Mouse (Mus musculus) layer of hippocampus, adult 2 months (tissue): Measurements from ENCODE around the gene Prdx2. TPM values are rescaled to one million over a fixed set of nuclear protein-coding genes. Genes with fewer than 3 reads are reported as not detected.
A peak's percentile ranks its signal among the peaks of the same experiment; 100 is the strongest.

Experiments used
- DNase-seq, 2 experiments: peaks; one replicate each; pipeline ENCODE4 v3.0.0; 2022; ENCODE audit warnings: low spot score in 2 of 2
- H3K27ac ChIP-seq: fragments of 200-600 bp; 2 replicates; pipeline ENCODE4 v1.8.1; 2022
- H3K4me3 ChIP-seq: fragments of 200-600 bp; 2 replicates; pipeline ENCODE4 v1.8.1; 2022; ENCODE audit warnings: mild to moderate bottlenecking
- CTCF ChIP-seq: fragments of 200-600 bp; conservative IDR thresholded peaks from 2 replicates; pipeline ENCODE4 v1.8.1; 2022; ENCODE audit warnings: antibody characterized with exemption, mild to moderate bottlenecking, moderate library complexity
- long read RNA-seq, 2 experiments: library from polyadenylated mRNA; stranded (forward); transcript quantifications; one replicate each; pipeline ENCODE4 v2.0.0; 2021; ENCODE audit warnings: borderline mapping rate in 2 of 2
- total RNA-seq, 2 experiments: library from RNA; stranded (reverse); gene quantifications; 2 replicates each; pipeline ENCODE4 v1.2.3; 2021

Prdx2 gene
- total RNA-seq: 100 to 1,000 TPM; 323 to 345 TPM
- long read RNA-seq, experiment 1, transcript Prdx2-203 (6 exons, 1,612 nt): minor isoform, 21 of 313 reads
- long read RNA-seq, experiment 1, transcript Prdx2-201 (6 exons, 1,500 nt): major isoform, 175 of 313 reads
- long read RNA-seq, experiment 1, partial matches to known transcripts: 85 of 313 reads
- long read RNA-seq, experiment 1, other reads (novel, unspliced or antisense): 27 of 313 reads
- long read RNA-seq, experiment 2, transcript Prdx2-203 (6 exons, 1,612 nt): minor isoform, 24 of 409 reads
- long read RNA-seq, experiment 2, transcript Prdx2-208 (5 exons, 1,175 nt): minor isoform, 7 of 409 reads
- long read RNA-seq, experiment 2, transcript Prdx2-201 (6 exons, 1,500 nt): major isoform, 247 of 409 reads
- long read RNA-seq, experiment 2, partial matches to known transcripts: 100 of 409 reads
- long read RNA-seq, experiment 2, other reads (novel, unspliced or antisense): 29 of 409 reads

DNA sequence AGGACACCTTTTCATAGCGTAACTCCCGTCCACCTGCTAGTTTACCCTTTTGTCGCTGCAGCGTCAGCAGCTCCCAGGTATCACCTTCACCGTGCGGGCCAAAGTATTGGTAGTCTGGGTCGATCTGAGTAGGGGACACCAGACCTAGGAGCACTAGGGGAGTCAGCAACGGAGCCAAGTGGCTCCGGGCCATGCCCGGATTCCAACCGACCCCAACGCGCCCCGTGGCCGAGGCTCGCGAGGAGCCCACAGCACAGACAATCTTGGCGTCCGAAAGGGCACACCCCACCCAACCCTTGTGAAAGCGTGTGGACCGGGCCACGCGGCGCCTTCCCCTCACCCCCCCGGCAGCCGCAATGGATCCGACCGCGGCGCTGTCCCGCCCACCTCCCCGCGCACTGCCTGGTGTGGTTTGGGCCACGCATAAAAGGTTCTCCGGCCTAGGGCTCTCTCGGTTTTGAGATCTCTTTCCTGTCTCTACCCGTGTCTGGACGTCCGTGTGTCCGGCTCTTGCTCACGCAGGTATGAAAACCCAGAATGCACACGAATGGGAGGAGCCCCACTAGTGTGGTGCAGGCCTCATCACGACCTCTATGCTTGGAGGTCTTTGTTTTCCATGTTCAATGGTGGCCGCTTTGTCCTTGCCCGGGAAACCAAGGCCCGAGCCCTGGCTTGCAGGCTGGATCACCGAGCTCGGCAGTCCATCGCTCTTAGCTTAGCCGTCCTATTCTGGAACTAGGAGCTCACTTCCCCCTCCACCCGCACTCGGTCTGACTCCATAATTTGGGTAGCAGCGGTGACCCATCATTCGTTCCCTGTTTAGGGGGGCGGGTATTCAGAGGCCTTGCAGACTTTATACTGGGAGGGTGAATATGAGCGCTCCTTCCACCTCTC is at the start of gene Prdx2, which contains the start of the genes Gm49661 and Rnaseh2a:
Prdx2 (plus strand) TSS at position 347 of the 894 bp plus-strand sequence.
Gm49661 (minus strand) TSS at position 193 of the 894 bp plus-strand sequence.
Rnaseh2a (minus strand) TSS at position 527 of the 894 bp plus-strand sequence.
- no peak for TF ChIP-seq CTCF
- H3K27ac ChIP-seq: peak within 1 kb of the TSS; percentile 95
- DNase-seq: peak; percentile 72 to 75
- H3K4me3 ChIP-seq: peak within 1 kb of the TSS; percentile 92

DNA sequence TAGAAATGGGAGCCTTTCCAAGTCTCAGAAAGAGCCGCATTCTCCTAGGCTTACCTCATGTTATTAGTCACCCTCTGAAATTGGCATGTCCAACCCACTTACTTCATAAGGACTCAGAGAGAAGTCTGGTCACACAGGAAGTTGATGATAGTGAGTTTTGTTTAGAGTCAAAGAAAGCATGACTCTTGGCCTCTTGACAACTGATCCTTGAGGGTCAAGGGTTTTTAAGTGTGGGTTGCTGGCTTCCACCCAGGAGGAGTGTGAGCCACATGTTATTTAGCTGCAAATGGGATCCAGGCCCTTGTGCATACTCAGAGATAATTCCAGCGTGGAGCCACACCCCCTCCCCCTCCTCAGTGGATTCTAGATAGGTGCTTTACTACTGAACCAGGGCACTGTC is 47.8 kb upstream of the Prdx2 start:
- Histone ChIP-seq H3K4me3 (no peak overlapping the region), H3K27ac (no peak overlapping the region)
- DNase-seq: no peak
- TF ChIP-seq CTCF: no peak

DNA sequence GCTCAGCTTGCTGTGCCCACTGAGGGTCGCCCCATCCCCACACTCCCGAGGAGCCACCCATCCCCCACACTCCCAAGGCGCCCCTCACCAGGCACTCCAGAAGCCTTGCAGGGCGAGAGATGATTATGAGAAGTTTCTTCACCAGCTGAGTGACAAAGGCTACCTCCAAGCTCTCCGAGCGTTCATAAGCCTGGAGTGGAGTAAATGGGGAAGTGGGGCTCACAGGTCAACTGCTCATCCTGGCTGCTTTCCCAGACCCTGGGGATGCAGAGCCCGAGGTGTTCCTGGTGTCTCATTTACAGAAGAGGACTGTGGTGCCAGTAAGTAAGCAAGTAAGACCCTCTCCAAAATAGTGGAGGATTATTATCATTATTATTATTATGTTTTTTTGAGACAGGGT is 43.8 kb upstream of the Prdx2 start:
- TF ChIP-seq CTCF: no peak
- DNase-seq: no peak
- no peak overlapping the region for H3K4me3 ChIP-seq
- no peak overlapping the region for H3K27ac ChIP-seq

DNA sequence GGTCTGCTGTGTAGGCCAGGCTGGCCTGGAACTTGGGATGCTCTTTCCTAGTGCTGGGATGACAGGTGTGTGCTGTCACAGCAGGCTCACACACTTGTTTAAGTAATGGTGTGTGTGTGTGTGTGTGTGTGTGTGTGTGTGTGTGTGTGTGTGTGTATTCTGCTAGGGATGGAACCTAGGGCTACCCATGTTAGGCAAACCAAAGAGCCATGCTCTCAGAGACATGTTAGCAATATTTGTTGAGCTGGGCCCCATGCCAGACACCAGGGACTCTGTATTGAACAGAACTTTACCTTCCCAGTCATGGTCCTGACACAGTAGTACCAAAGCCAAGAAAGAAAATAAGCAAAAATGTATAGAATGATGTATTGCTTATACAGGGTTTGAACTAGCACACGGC is 41.9 kb upstream of the Prdx2 start:
- DNase-seq: no peak
- TF ChIP-seq CTCF: no peak
- H3K4me3 ChIP-seq: no peak overlapping the region
- H3K27ac ChIP-seq: no peak overlapping the region

DNA sequence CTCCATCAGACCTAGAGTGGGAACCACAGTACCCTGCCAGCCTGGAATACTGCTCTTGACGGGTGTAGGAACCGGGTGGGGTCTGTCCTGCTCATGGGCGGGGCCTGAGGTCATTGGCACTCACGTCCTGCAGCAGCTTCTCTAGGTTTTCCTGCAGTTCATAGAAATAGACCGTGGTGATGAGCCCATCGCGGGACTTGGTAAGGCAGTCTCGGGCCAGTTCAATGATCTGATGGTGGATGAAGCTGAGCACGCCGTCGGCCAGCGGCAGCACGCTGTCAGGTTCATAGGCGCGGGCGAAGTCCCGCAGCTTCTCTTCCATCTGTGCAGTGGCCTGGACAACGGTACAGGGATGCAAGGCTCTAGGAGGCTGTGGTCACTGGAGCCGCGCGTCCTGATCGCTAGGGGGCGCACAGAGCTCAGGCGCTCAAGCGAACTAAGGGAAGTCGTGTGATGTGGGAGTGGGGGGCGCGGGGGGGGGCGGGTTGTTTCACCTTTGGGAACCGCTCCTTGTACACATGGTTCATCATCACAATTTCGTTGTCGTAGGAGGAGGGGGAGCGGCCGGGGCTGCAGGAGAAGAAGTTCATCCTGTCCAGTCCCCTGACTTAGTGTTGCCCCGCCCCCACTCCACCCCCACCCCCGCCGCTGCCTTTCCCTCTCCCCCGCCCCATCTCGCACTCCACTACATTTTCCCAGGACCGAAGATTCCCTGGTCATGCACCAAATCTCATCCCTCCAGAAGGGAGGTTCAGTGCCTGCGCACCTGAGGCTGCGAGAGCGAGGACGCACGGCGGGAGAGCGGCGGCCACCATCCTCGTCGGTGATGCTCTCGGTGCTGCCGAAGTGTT is 40.7 kb upstream of the Prdx2 start:
- TF ChIP-seq CTCF: peak; percentile 80
- H3K4me3 ChIP-seq: peak overlapping the region; percentile 34
- H3K27ac ChIP-seq: no peak overlapping the region
- peak in 1 of 2 experiments; percentile 70 for DNase-seq

DNA sequence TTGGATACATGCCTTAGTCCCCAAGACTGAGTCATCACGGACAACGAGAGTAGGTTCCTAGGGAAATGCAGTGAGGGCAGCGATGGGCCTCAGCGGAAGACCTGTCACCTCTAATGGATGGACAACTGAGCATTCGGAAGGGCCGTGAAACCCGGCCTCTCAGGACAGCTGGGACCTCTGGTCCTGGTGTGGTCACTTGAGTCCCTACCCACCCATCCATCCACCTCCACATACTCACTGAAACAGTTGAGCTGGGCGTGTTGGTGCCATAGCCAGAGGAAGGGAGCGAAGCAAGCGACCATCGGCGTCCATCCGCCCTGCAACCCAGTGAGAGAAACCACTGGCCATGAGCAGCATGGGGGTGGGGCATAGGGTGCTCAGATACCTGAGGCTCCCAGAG is 38.8 kb upstream of the Prdx2 start:
- Histone ChIP-seq H3K4me3 (no peak overlapping the region), H3K27ac (no peak overlapping the region)
- no peak for DNase-seq
- TF ChIP-seq CTCF: no peak

DNA sequence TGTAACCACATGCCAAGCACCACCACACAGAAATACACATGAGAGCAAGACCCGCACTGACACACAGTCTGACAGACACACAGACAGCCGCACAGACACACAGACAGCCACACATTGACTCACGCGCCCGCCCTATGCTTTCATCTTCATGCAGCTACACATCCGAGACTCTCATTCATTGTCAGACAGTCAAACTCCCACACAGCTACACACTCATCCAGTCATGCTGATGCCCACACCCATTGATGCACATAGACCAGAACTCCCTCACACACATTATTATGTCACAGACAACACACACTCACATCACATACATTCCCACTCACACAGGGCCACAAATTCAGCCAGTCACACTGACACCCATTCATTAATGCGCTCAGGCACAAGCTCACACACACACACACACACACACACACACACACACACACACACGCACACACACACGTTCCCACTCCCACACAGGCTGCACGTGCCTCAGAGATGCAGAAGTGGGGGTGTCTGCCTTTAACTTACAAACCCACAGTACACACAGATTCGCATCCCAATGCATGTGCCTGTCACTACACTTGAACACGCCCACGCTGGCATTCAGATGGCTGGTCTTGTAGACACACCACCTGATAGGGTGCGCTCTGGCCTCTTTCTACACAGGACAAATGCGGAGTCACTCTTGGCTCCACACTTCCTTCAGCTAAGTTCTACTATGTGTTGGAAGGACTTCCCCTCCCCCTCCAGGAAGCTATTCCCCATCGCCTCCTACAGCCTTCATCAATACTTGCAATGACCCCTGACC is 35.4 kb upstream of the Prdx2 start:
- Histone ChIP-seq H3K27ac (no peak overlapping the region), H3K4me3 (peak overlapping the region; percentile 18; the same call in 1 of the 2 replicates)
- DNase-seq: no peak
- no peak for TF ChIP-seq CTCF

DNA sequence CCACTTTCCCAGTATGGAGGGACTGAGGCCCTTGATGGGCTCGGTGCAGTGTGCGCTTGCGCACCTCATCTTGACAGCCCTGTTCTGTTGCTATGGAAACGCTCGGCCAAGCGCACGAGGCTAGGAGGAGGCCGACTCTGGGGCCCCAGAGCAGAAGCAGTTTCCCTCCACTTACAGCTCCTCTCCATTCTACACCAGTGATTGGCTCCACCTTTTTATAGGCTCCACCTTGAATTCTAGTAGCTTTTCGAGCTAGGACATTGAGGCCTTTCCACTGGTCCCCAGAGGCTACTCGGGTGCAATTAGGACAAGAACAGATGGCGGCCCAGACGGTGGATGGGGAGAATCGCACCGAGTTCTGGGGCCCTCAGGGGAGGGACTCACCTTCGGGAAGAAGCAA is 34.5 kb upstream of the Prdx2 start:
- no peak for TF ChIP-seq CTCF
- Histone ChIP-seq H3K27ac (no peak overlapping the region), H3K4me3 (peak overlapping the region; percentile 85; the same call in 1 of the 2 replicates)
- DNase-seq: no peak

DNA sequence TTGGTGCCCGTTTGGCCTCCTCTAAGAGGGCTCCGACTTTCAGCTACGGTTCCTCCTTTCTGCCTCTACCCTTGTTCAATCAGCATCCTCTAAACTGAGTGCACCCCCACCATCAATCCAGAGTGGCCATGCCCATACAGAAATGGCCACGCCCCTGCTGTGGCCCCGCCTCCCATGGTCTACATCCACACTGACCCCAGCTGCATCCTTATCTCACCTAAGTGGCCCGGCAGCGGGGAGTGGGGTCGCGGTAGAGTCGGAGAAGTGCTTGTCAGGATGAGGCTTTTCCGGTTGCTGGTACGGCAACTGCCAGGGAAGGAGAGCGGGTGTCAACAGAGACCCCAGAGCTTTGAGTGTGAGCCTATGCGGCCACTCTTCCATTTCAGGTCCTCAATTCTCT is 33.9 kb upstream of the Prdx2 start:
- H3K27ac ChIP-seq: peak overlapping the region; percentile 97; the same call in 1 of the 2 replicates
- DNase-seq: no peak
- no peak for TF ChIP-seq CTCF
- peak overlapping the region; percentile 85 for H3K4me3 ChIP-seq

DNA sequence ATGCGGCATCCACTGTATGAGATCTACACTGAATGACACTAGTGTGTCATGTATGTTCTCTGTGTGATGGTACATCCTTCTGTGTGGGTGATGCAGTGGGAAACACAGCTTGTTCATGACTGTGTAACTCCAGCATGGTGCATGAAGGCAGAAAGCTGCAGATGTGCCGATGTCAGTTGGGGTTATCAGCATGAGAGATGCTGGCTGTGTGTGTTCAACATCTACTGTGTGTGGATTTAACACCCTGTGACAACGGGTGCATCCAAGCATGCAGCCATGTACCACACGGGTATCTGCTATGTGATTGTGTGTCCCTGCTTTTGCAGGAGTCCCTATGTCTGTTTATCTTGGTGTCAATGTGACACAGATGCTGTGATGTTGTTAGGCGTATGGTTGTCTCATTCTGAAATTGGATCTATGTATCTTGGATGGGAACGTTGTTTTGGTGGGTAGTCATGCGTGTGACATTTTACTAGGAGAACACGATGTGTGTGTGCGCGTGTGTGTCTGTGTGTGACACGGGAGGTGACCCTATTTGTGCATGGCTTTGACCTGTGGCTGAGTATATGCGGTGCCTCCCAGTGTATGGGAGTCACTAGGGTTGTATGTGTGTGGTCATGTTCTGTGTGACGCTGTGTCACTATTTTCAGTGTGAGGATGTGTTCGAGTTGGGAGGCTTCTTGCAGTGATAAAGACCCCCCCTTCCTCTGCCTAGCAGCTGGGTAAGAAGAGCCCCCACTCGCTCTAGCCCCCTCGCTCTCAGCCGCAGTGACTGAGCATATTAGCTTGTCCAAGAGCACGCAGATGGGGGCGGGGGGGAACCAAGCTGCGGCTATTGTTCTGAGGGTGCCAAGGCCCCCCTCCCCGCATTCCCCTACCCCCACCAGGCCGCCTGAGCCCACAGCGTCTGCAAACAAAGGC is 33.1 kb upstream of the Prdx2 start:
- peak overlapping the region; percentile 85 for H3K4me3 ChIP-seq

More for the DNA sequence above, 33.1 kb upstream of the Prdx2 start:
- H3K27ac ChIP-seq: peak overlapping the region; percentile 97
- TF ChIP-seq CTCF: no peak
- no peak for DNase-seq
